Mouse (Mus musculus) testis, adult 2 months (tissue): ENCODE measurements around the gene Slc25a20. TPM values are rescaled to one million over a fixed set of nuclear protein-coding genes. Genes with fewer than 3 reads are reported as not detected.

Experiments used
- H3K27ac ChIP-seq: fragments of 200-500 bp; 2 replicates; pipeline ENCODE4 v1.5.1; 2012; ENCODE audit warnings: low read depth, low read length; ENCODE audit not compliant: control insufficient read depth, insufficient read depth
- H3K27me3 ChIP-seq: fragments of 200-500 bp; 2 replicates; pipeline ENCODE4 v1.6.1; 2012; ENCODE audit warnings: mild to moderate bottlenecking, low read length, moderate library complexity; ENCODE audit not compliant: control insufficient read depth, insufficient read depth
- H3K36me3 ChIP-seq: fragments of 200-500 bp; 2 replicates; pipeline ENCODE4 v1.6.1; 2012; ENCODE audit warnings: mild to moderate bottlenecking, low read length; ENCODE audit not compliant: control insufficient read depth, insufficient read depth
- H3K4me1 ChIP-seq: fragments of 200-500 bp; 2 replicates; pipeline ENCODE4 v1.6.1; 2012; ENCODE audit warnings: low read length; ENCODE audit not compliant: control insufficient read depth, insufficient read depth
- H3K4me3 ChIP-seq: fragments of 200-500 bp; 2 replicates; pipeline ENCODE4 v1.5.1; 2012; ENCODE audit warnings: low read depth, mild to moderate bottlenecking, low read length, moderate library complexity, mixed read lengths; ENCODE audit not compliant: control insufficient read depth
- CTCF ChIP-seq: fragments of 200-500 bp; IDR thresholded peaks from 2 replicates; pipeline ENCODE4 v1.5.1; 2012; ENCODE audit warnings: low read depth, mild to moderate bottlenecking, inconsistent platforms, low read length, moderate library complexity; ENCODE audit not compliant: control insufficient read depth, insufficient read depth, insufficient replicate concordance
- POLR2A ChIP-seq: fragments of 200-500 bp; IDR thresholded peaks from 2 replicates; pipeline ENCODE4 v1.6.1; 2012; ENCODE audit warnings: low read depth, mild to moderate bottlenecking, inconsistent platforms, low read length, moderate library complexity; ENCODE audit not compliant: control insufficient read depth
- polyA plus RNA-seq: library from polyadenylated mRNA; depleted of rRNA; stranded (reverse); fragments of >200 nt; gene quantifications from 2 replicates; pipeline ENCODE4 v1.2.3, GENCODE M21; 2012

The Slc25a20 gene
- polyA plus RNA-seq, 1 experiment = 19.7 TPM

DNA sequence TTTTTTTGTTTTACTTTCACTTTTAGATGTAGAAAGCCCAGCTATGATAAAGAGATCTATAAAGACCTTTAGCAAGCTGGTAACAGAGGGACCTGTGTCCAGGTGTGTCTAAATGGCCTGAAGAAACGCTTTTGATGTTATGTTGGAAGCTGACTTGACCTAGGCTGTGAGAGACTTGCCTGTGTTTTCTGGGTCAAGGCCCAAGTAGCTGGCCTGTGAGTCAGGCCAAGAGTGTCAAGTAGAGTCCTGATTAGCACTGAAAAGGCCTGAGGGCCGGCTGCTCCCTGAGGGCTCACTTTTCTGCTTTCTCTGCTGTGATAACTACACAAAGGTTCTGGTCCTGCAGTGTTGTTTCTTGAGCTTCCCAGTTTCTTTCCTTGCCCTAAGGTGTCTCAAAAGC, 25.8 kb downstream of the Slc25a20 start:
- Histone ChIP-seq H3K4me3 (peak overlapping the region; percentile 7; the same call in 1 of the 2 replicates), H3K27ac (no peak overlapping the region), H3K27me3 (no peaks in the 10 kb centered on the region), H3K36me3 (peaks cover 1% of the 10 kb centered on the region; the same call in 1 of the 2 replicates), H3K4me1 (peaks cover 12% of the 10 kb centered on the region)
- no peak for TF ChIP-seq POLR2A
- TF ChIP-seq CTCF = no peak

GRCm38 (mm10) chr9:108688451-108688850, 26.6 kb downstream of the Slc25a20 start:
- Histone ChIP-seq H3K36me3 (no peaks in the 10 kb centered on the region; the same call in 1 of the 2 replicates), H3K4me1 (peaks cover 16% of the 10 kb centered on the region), H3K27ac (no peak overlapping the region)

DNA sequence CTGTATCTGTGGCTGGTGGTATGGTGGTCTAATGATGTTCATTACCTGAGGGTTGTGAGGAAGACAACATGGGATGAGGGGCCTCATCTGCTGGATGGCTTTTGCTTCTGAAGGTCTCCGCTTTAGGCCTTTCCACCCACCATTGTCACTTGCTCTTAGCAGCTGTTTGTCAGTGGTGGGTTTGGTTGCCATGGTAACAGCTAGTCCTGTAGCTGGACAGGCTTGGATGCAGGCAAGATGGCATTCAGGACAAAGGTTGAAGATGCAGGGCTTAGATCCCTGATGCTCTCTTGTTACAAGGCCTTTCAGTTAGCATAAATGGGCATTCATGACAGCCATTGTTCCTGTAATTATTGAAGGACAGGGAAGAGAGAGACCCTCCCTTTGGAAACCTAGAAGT, 27.2 kb downstream of the Slc25a20 start, which contains the start of gene Prkar2a:
Prkar2a (plus strand) TSS at position 209 of the 400 bp plus-strand sequence.
- peak within 1 kb of the TSS; percentile 98 for H3K4me3 ChIP-seq
- TF ChIP-seq POLR2A (peak; percentile 32; the same call in 1 of the 2 replicates), CTCF (no peak)
- no peak within 1 kb of the TSS for H3K27ac ChIP-seq
- no peaks in the 10 kb centered on the region for H3K27me3 ChIP-seq
- H3K36me3 ChIP-seq = no peaks in the 10 kb centered on the region; the same call in 1 of the 2 replicates
- peaks cover 16% of the 10 kb centered on the region for H3K4me1 ChIP-seq

More at GRCm38 (mm10) chr9:108688451-108688850, 26.6 kb downstream of the Slc25a20 start:
- peak overlapping the region; percentile 30 for H3K4me3 ChIP-seq
- TF ChIP-seq POLR2A = no peak
- TF ChIP-seq CTCF = no peak
- no peaks in the 10 kb centered on the region for H3K27me3 ChIP-seq

DNA sequence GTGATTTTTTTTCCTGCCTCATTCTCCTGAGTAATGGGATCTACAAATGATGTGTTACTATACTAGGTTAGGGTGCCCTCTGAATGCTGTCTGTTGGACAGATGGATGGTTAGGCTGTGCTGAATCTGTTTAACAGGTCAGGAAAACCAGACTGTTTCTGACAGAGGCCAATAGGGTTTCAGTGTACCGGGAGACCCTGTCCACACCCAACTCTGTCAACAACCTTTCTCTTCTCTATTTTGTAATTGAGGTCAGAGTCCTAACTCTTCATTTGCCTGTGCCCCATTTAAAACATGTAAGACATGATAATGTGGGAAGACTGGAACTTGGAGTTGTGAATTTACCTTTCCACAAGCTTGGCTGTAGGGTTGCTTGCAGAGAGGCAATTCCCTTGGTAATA, 28.1 kb downstream of the Slc25a20 start:
- peak overlapping the region; percentile 98; the same call in 1 of the 2 replicates for H3K4me3 ChIP-seq
- H3K36me3 ChIP-seq = no peaks in the 10 kb centered on the region
- no peak overlapping the region for H3K27ac ChIP-seq
- H3K27me3 ChIP-seq = no peaks in the 10 kb centered on the region
- H3K4me1 ChIP-seq = peaks cover 16% of the 10 kb centered on the region
- TF ChIP-seq POLR2A (no peak), CTCF (no peak)

GRCm38 (mm10) chr9:108690914-108691313, 29.0 kb downstream of the Slc25a20 start:
- Histone ChIP-seq H3K36me3 (no peaks in the 10 kb centered on the region), H3K27ac (no peak overlapping the region), H3K4me3 (peak overlapping the region; percentile 98), H3K4me1 (peaks cover 16% of the 10 kb centered on the region), H3K27me3 (no peaks in the 10 kb centered on the region)
- TF ChIP-seq POLR2A = no peak
- no peak for TF ChIP-seq CTCF

DNA sequence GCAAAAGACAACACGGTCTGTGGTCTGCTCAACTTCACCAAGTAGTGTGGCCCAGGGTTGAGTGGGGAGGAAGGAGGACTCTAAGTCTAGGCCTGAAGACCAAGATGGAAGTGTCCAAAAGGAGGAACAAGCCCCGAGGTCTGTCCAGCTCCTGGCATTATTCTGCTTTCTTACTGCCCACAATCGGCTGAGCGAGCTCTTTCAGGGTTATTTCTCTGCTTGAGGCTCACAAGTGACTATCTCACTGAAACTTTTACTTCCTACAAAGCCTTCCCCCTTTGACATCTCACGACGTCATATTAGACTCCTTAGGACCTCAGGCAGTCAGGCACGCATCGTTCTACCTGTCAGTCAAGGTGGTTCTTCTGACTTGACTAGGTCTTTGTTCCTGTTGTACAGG, 29.5 kb downstream of the Slc25a20 start:
- H3K4me3 ChIP-seq = peak overlapping the region; percentile 98
- H3K27ac ChIP-seq = peak overlapping the region; percentile 44; the same call in 1 of the 2 replicates
- TF ChIP-seq CTCF (no peak), POLR2A (no peak)
- peaks cover 16% of the 10 kb centered on the region for H3K4me1 ChIP-seq
- no peaks in the 10 kb centered on the region for H3K36me3 ChIP-seq
- no peaks in the 10 kb centered on the region for H3K27me3 ChIP-seq

DNA sequence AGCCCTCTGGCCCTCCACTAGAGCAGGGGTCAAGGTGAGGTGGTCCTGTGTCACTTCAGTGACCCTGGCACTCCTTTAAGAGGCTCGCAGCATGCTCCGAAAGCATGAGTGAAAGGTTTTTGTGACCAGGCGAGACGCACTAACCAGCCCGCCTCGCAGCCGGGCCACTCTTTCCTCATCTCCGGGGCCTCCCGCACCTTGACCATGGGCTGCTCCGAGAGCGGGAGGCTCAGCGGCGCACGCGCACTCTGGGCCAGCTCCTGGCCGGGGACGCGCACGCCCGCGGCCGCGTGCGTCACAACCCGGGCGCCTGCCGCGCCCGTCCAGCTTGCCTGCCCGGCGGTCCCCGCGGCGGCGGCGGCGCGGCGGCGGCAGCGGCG, 29.9 kb downstream of the Slc25a20 start:
- Histone ChIP-seq H3K27me3 (no peaks in the 10 kb centered on the region), H3K27ac (peak overlapping the region; percentile 44; the same call in 1 of the 2 replicates), H3K4me1 (peaks cover 16% of the 10 kb centered on the region), H3K36me3 (no peaks in the 10 kb centered on the region), H3K4me3 (peak overlapping the region; percentile 98)
- peak; percentile 82 for TF ChIP-seq POLR2A
- TF ChIP-seq CTCF = no peak
